Mouse (Mus musculus) liver, adult 2 months (tissue): ENCODE results near the gene Kng2. TPM values are rescaled to one million over a fixed set of nuclear protein-coding genes. Genes with fewer than 3 reads are reported as not detected.
"Not testable (repeated sequence)": the region's sequence is repeated elsewhere in the genome, so short reads cannot be mapped to it uniquely, and the experiment has no call there.

Source experiments
- DNase-seq: peaks from one replicate; pipeline ENCODE4 v3.0.0-alpha.2; 2011; ENCODE audit warnings: low read depth, low spot score; ENCODE audit errors: extremely low read depth
- H3K27ac ChIP-seq: fragments of 200-500 bp; replicated peaks from 2 replicates; pipeline ENCODE4 v1.5.1; 2012; ENCODE audit warnings: low read depth, mild to moderate bottlenecking, control low read depth, inconsistent platforms, low read length; ENCODE audit not compliant: insufficient read depth
- H3K27me3 ChIP-seq: fragments of 200-500 bp; 2 replicates; pipeline ENCODE4 v1.6.1; 2012; ENCODE audit warnings: mild to moderate bottlenecking, moderate library complexity, low read length, inconsistent platforms; ENCODE audit not compliant: control insufficient read depth, insufficient read depth
- H3K36me3 ChIP-seq: fragments of 200-500 bp; 2 replicates; pipeline ENCODE4 v1.6.1; 2012; ENCODE audit warnings: low read length, inconsistent platforms; ENCODE audit not compliant: control insufficient read depth, insufficient read depth
- H3K4me1 ChIP-seq: fragments of 200-500 bp; 2 replicates; pipeline ENCODE4 v1.6.1; 2011; ENCODE audit warnings: low read length; ENCODE audit not compliant: control insufficient read depth, insufficient read depth
- H3K4me3 ChIP-seq: fragments of 200-500 bp; 2 replicates; pipeline ENCODE4 v1.5.1; 2011; ENCODE audit warnings: low read depth, mild to moderate bottlenecking, control low read depth, low read length, moderate library complexity; ENCODE audit not compliant: insufficient read depth
- H3K79me2 ChIP-seq: fragments of 200-500 bp; 2 replicates; pipeline ENCODE4 v1.6.1; 2012; ENCODE audit warnings: inconsistent platforms, mild to moderate bottlenecking, low read length, moderate library complexity; ENCODE audit not compliant: control insufficient read depth, insufficient read depth
- H3K9ac ChIP-seq: fragments of 200-500 bp; 2 replicates; pipeline ENCODE4 v1.6.1; 2012; ENCODE audit warnings: low read depth, mild to moderate bottlenecking, control low read depth, inconsistent platforms, low read length
- CTCF ChIP-seq: fragments of 200-500 bp; IDR thresholded peaks from 2 replicates; pipeline ENCODE4 v1.5.1; 2011; ENCODE audit warnings: low read depth, low read length, control low read depth
- POLR2A ChIP-seq: fragments of 200-500 bp; IDR thresholded peaks from 2 replicates; pipeline ENCODE4 v1.6.1; 2011; ENCODE audit warnings: low read length, control low read depth; ENCODE audit not compliant: insufficient read depth; ENCODE audit errors: extremely low read depth
- WGBS: fragments of 180-500 bp; shearing (Covaris S2); methylation state at CpG from one replicate; pipeline ENCODE4 v1.1.7; 2018; 5-methylcytosine and 5-hydroxymethylcytosine counted together
- polyA plus RNA-seq: library from polyadenylated mRNA; depleted of rRNA; stranded (reverse); fragments of >200 nt; gene quantifications from 2 replicates; pipeline ENCODE4 v1.2.3, GENCODE M21; 2012
- total RNA-seq: library from RNA; depleted of rRNA; stranded (reverse); fragments of >200 nt; gene quantifications from 2 replicates; pipeline ENCODE4 v1.2.3, GENCODE M21; 2014

Gene Kng2
- total and polyA plus RNA-seq, 2 experiments = 123 to 472 TPM

- Histone ChIP-seq H3K9ac (peak overlapping the region; percentile 67), H3K27ac (peak overlapping the region; percentile 92), H3K4me3 (peak overlapping the region; percentile 51), H3K36me3 (peaks cover 46% of the 10 kb centered on the region), H3K27me3 (no peaks in the 10 kb centered on the region), H3K79me2 (no peaks in the 10 kb centered on the region; the same call in 1 of the 2 replicates), H3K4me1 (peaks cover 22% of the 10 kb centered on the region)
- 1% methylated on average over 4 of the region's 4 CpGs for WGBS
- peak; percentile 84 for DNase-seq
- TF ChIP-seq CTCF (peak; percentile 41; the same call in 1 of the 2 replicates), POLR2A (no peak)
Observed at GRCm38 (mm10) chr16:22953069-22953468, 76.2 kb downstream of the Kng2 start.

- Histone ChIP-seq H3K4me3 (peak within 1 kb of the TSS; percentile 51), H3K9ac (peak within 1 kb of the TSS; percentile 80), H3K27me3 (no peaks in the 10 kb centered on the region), H3K36me3 (peaks cover 25% of the 10 kb centered on the region), H3K27ac (peak within 1 kb of the TSS; percentile 92), H3K79me2 (no peaks in the 10 kb centered on the region; the same call in 1 of the 2 replicates), H3K4me1 (peaks cover 25% of the 10 kb centered on the region)
- DNase-seq = peak; percentile 92
- 30% methylated on average over 6 of the region's 6 CpGs for WGBS
- TF ChIP-seq POLR2A = peak; percentile 63; the same call in 1 of the 2 replicates
- no peak for TF ChIP-seq CTCF
Observed at GRCm38 (mm10) chr16:22950840-22951395, 78.4 kb downstream of the Kng2 start, which contains the start of gene Hrg. Gene Hrg (plus strand): TSS chr16:22951072.

DNA sequence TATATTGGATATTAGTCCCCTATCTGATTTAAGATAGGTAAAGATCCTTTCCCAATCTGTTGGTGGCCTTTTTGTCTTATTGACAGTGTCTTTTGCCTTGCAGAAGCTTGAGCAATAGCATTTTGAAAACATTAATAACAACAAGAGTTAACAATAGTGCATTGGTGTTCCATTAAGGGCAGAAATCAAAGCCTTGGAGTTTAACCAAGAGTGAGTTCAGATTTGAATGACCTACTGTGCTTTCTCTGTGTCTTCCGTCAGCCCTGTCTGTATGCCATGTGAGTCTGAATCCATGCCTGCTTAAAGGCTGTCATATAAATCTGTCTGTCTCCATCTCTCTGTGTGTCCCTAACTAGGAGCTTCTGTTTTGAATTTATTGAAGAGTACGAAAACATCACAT is 81.9 kb downstream of the Kng2 start:
- TF ChIP-seq CTCF (no peak), POLR2A (no peak)
- Histone ChIP-seq H3K36me3 (no peaks in the 10 kb centered on the region), H3K4me3 (no peak overlapping the region), H3K9ac (no peak overlapping the region), H3K4me1 (peaks cover 11% of the 10 kb centered on the region), H3K79me2 (no peaks in the 10 kb centered on the region; the same call in 1 of the 2 replicates), H3K27ac (0 out of 2 replicates have a peak overlapping the region, but pooled peaks have one; percentile 34), H3K27me3 (no peaks in the 10 kb centered on the region)
- DNase-seq = peak; percentile 96
- 19% methylated on average over 2 of the region's 2 CpGs for WGBS

- not testable (repeated sequence) for H3K9ac ChIP-seq, H3K79me2 ChIP-seq, H3K4me1 ChIP-seq, H3K4me3 ChIP-seq, DNase-seq, H3K27me3 ChIP-seq, H3K27ac ChIP-seq
- peaks cover 32% of the 10 kb centered on the region for H3K36me3 ChIP-seq
Observed at GRCm38 (mm10) chr16:22941825-22942476, 87.3 kb downstream of the Kng2 start.

DNA sequence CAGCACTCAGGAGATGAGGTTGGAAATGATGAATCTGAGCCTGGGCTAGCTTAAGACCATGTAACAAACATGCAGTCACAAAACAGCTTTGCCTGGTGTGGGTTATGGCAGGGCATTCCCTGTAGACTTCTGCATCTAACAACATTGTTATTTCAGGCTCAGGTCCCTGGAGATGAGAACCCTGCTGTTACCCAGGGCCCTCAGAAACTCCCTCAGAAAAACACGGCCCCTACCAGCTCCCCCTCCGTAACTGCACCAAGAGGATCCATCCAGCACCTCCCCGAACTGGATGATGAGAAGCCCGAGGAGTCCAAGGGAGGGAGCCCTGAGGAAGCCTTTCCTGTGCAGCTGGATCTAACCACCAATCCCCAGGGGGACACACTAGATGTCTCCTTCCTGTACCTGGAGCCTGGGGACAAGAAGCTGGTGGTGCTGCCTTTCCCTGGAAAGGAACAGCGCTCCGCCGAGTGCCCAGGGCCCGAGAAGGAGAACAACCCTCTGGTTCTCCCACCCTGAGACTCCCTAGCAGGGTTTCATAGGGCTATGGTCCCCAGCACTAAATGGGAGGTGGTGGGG is 90.1 kb downstream of the Kng2 start:
- H3K4me1 ChIP-seq = no peaks in the 10 kb centered on the region
- no peaks in the 10 kb centered on the region for H3K79me2 ChIP-seq
- H3K9ac ChIP-seq = no peak overlapping the region
- no peak for DNase-seq
- no peak overlapping the region for H3K27ac ChIP-seq
- no peak overlapping the region for H3K4me3 ChIP-seq
- TF ChIP-seq POLR2A (no peak), CTCF (no peak)
- no peaks in the 10 kb centered on the region for H3K27me3 ChIP-seq
- peaks cover 49% of the 10 kb centered on the region for H3K36me3 ChIP-seq
- 87% methylated on average over 8 of the region's 8 CpGs for WGBS

- WGBS = 89% methylated on average over 2 of the region's 2 CpGs
- Histone ChIP-seq H3K4me1 (no peaks in the 10 kb centered on the region), H3K27me3 (no peaks in the 10 kb centered on the region), H3K4me3 (no peak overlapping the region), H3K79me2 (no peaks in the 10 kb centered on the region), H3K27ac (no peak overlapping the region), H3K36me3 (peaks cover 51% of the 10 kb centered on the region), H3K9ac (no peak overlapping the region)
- DNase-seq = no peak
- TF ChIP-seq CTCF (no peak), POLR2A (no peak)
Observed at GRCm38 (mm10) chr16:22938541-22938940, 90.7 kb downstream of the Kng2 start.
